Comparison of ENCODE assay signal across 8 mouse cellular contexts in the genomic region with DNA sequence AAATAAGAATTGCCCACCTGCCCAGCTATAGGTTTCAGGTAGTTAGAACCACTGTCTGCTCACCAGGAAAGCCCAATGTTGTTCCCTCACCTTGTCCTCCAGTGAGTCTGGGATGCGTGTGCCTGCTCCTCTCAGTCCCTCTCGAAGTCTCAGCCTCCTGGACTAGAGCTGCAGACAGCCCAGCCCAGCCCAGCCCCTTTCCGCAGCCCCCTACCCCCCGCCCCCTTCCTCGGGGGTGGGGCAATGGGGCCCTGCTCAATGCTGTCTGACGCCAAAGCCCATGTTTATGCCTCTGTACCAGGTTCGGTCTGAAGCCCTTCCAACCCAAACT. TPM values are rescaled to one million over a fixed set of nuclear protein-coding genes. Genes with fewer than 3 reads are reported as not detected.
DNase-seq lines count a peak whose midpoint lies in the region; ATAC-seq and TF ChIP-seq lines count a peak whose summit lies in the region.

Gene Maged2 (minus strand): TSS at position 207 of the 331 bp plus-strand sequence.

- H3K9ac ChIP-seq in intestine, embryonic 15.5 days, result peak within 1 kb of the TSS; percentile 36
- H3K9ac ChIP-seq in liver, postnatal 0 days (replicated peaks), result 0 out of 2 replicates have a peak within 1 kb of the TSS, but pooled peaks have one; percentile 21

- ATAC-seq in intestine, embryonic 15.5 days, result peak; percentile 27
- ATAC-seq in liver, postnatal 0 days, result no peak

- H3K27me3 ChIP-seq in intestine, embryonic 15.5 days (replicated peaks), result no peaks in the 10 kb centered on the region
- H3K27me3 ChIP-seq in liver, postnatal 0 days (ENCODE audit: insufficient read depth, low read length), result peaks cover 4% of the 10 kb centered on the region; the same call in 1 of the 2 replicates

- no peaks in the 10 kb centered on the region for H3K9me3 ChIP-seq in intestine, embryonic 15.5 days
- no peaks in the 10 kb centered on the region for H3K9me3 ChIP-seq in liver, postnatal 0 days (ENCODE audit: low read length)

- peak; percentile 10 for DNase-seq in right cerebral cortex, postnatal 4 days
- DNase-seq in right cerebral cortex, adult 2 months (ENCODE audit: low spot score in 2 of 2), result no peak
- DNase-seq in gastrocnemius, postnatal 36 days, result no peak
- DNase-seq in liver, postnatal 0 days, result no peak
- DNase-seq in testis, postnatal 14 days (ENCODE audit: low spot score), result peak; percentile 8
- DNase-seq in T-cell, adult 2 months (ENCODE audit: low spot score), result no peak

- TF ChIP-seq POLR2A in bone marrow macrophage, adult 2 months (IDR thresholded peaks at IDR 0.05; ENCODE audit: borderline replicate concordance, low read depth, low read length), result no peak

- TF ChIP-seq EP300 in liver, postnatal 0 days (IDR thresholded peaks at IDR 0.05; ENCODE audit: low read depth), result no peak

- intact Hi-C loops in gastrocnemius, postnatal 36 days (cut with DNase I), result no loop called here

- H3K36me3 ChIP-seq in intestine, embryonic 15.5 days, result no peaks in the 10 kb centered on the region
- H3K36me3 ChIP-seq in liver, postnatal 0 days (replicated peaks; ENCODE audit: insufficient read depth, low read length), result no peaks in the 10 kb centered on the region

- 24% methylated on average over 7 of the region's 7 CpGs for WGBS in intestine, embryonic 15.5 days
- WGBS in liver, postnatal 0 days (ENCODE audit: insufficient replicate concordance), result 19% methylated on average over 7 of the region's 7 CpGs

- H3K4me1 ChIP-seq in bone marrow macrophage, adult 2 months (ENCODE audit: control insufficient read depth, insufficient read depth, low read length), result 0 out of 2 replicates have a peak, but pooled peaks cover 2% of the 10 kb centered on the region
- no peaks in the 10 kb centered on the region for H3K4me1 ChIP-seq in intestine, embryonic 15.5 days (replicated peaks)
- H3K4me1 ChIP-seq in liver, postnatal 0 days (ENCODE audit: insufficient read depth), result no peaks in the 10 kb centered on the region

- H3K4me2 ChIP-seq in intestine, embryonic 15.5 days (replicated peaks), result peak within 1 kb of the TSS; percentile 54
- peak within 1 kb of the TSS; percentile 69 for H3K4me2 ChIP-seq in liver, postnatal 0 days (ENCODE audit: low read depth, low read length)

- TF ChIP-seq CTCF in bone marrow macrophage, adult 2 months (IDR thresholded peaks at IDR 0.05; ENCODE audit: low read depth, low read length), result no peak
- no peak for TF ChIP-seq CTCF in liver, postnatal 0 days (IDR thresholded peaks at IDR 0.05; ENCODE audit: low read depth)

- peak within 1 kb of the TSS; percentile 62 for H3K27ac ChIP-seq in bone marrow macrophage, adult 2 months (ENCODE audit: insufficient read depth, low read depth, low read length)
- peak within 1 kb of the TSS; percentile 78 for H3K27ac ChIP-seq in intestine, embryonic 15.5 days
- no peak within 1 kb of the TSS for H3K27ac ChIP-seq in liver, postnatal 0 days (ENCODE audit: low read depth)

- H3K4me3 ChIP-seq in bone marrow macrophage, adult 2 months (ENCODE audit: insufficient read depth, low read length), result peak within 1 kb of the TSS; percentile 73
- peak within 1 kb of the TSS; percentile 43 for H3K4me3 ChIP-seq in intestine, embryonic 15.5 days (replicated peaks)
- H3K4me3 ChIP-seq in liver, postnatal 0 days (ENCODE audit: low read depth, low read length), result peak within 1 kb of the TSS; percentile 48

RNA-seq across cellular contexts. Expression of gene Maged2, which starts in this region (rescaled TPM):
- 15.7 and 17.4 TPM in 2 replicates for polyA plus RNA-seq in bone marrow macrophage, adult 2 months (2012; ENCODE audit: insufficient read depth, insufficient read length, missing spikeins)
- total RNA-seq in gastrocnemius, postnatal 36 days (2021), result 10 to 100 TPM; 18.4 to 20.9 TPM
- 348 and 377 TPM in 2 replicates for polyA plus RNA-seq in intestine, embryonic 15.5 days (2015; fragmentation: Nextera tagmentation; extraction: Ambion mirVana)
- 30.0 and 32.1 TPM in 2 replicates for polyA plus RNA-seq in liver, postnatal 0 days (2015; fragmentation: Nextera tagmentation; extraction: Ambion mirVana)

Comparison
In these comparisons a context has a peak if more than half of its experiments do, and no peak if none do; other contexts are left out.
1. RNA of gene Maged2 (polyA plus RNA-seq): 348 to 377 TPM in intestine, embryonic 15.5 days; 30.0 to 32.1 TPM in liver, postnatal 0 days and 15.7 to 17.4 TPM in bone marrow macrophage, adult 2 months; every median in the first group is over 10 times any median in the second.
2. DNase-seq: peak in right cerebral cortex, postnatal 4 days (single experiment) and testis, postnatal 14 days (single experiment); none in right cerebral cortex, adult 2 months (0 of 2), gastrocnemius, postnatal 36 days (0 of 2), liver, postnatal 0 days (single experiment) and T-cell, adult 2 months (single experiment).
3. Peak in every context shown above with its lines, with median percentiles within 50 percentile points of each other: H3K4me3 ChIP-seq.